Mouse (Mus musculus): ENCODE data around the gene Eif4e1b. TPM values are rescaled to one million over a fixed set of nuclear protein-coding genes. Genes with fewer than 3 reads are reported as not detected.

Gene Eif4e1b
- polyA plus RNA-seq, 1 experiment = 3.1 TPM

DNA sequence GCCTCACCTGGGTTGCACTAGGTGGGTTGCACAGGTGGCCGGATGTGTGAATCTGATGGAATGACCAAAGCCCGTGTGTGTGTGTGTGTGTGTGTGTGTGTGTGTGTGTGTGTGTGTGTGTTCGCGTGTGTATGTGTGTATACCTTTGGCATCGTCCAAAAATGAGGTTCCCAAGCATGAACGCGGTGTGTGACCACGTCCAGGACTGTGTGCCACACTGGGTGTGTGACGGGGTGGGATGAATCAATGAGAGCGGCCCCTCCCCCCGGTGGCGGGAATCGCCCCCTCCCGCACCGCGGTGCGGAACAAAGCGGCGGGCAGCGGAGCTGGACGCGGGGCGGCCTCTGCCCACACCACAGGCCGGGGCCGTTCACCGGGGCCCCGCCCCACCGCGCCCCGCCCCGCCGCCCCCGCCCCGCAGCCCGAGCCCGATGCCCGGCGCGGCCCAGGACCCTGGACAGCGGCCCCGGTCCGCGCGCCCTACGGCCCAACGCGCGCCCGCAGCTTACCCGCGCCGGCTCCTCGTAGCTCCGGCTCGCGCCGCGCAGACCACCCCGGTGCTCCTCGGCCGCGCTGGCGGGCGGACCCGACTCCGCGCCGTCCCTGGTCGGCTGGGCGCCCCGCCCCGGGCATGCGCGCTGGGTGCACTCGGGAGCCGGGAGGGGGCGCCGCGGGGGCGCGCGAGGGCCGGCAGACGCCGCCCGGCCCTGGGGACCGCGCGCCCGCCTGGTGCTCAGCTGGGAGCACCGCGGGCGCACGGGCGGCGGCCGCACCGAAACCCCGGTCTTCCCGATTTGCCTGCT lies 34.5 kb upstream of the Eif4e1b start:
- Histone ChIP-seq H3K27ac (ENCODE audit: control insufficient read depth, insufficient read depth, low read depth, low read length, poor library complexity) (no peak overlapping the region), H3K4me1 (ENCODE audit: control insufficient read depth, insufficient read depth, low read length) (no peaks in the 10 kb centered on the region), H3K4me3 (replicated peaks; ENCODE audit: control insufficient read depth, low read depth, low read length) (no peak overlapping the region)
- WGBS = 4% methylated on average over 98 of the region's 100 CpGs
- TF ChIP-seq CTCF (IDR thresholded peaks at IDR 0.05; ENCODE audit: control insufficient read depth, insufficient read depth, low read length) (no peak), POLR2A (IDR thresholded peaks at IDR 0.05; ENCODE audit: borderline replicate concordance, control insufficient read depth, low read depth, low read length) (no peak)

DNA sequence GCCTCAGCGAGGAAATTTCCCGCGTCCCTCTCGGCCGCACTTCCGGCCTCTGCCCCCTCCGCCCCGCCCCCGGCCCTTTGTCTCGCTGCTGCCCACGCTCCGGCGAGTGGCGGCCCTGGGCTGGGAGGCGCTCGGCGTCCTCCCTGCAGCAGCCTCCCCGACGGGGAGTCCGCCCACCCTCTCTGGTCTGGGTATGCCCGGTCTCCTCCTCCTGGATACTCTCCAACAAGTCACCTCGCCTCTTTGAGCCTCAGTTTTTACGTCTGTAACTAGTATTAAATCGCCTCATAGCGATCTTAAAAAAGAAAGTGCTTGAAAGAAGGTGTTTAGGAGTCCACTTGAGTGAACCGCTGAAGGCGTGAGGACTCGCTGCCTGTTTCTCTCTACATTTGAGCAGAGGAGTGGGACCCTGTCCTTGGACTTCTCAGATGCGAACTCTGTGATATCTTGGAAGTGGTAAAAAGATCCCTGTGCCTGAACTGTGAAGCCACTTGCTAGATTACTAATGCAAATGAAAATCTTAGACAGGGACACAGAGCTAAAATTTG lies 33.9 kb upstream of the Eif4e1b start, which contains the start of gene Gprin1:
Gene Gprin1 (minus strand): TSS at position 11 of the 548 bp plus-strand sequence.
- Histone ChIP-seq H3K27ac (ENCODE audit: control insufficient read depth, insufficient read depth, low read depth, low read length, poor library complexity) (no peak within 1 kb of the TSS), H3K4me1 (ENCODE audit: control insufficient read depth, insufficient read depth, low read length) (no peaks in the 10 kb centered on the region), H3K4me3 (replicated peaks; ENCODE audit: control insufficient read depth, low read depth, low read length) (no peak within 1 kb of the TSS)
- 6% methylated on average over 27 of the region's 29 CpGs for WGBS
- TF ChIP-seq CTCF (IDR thresholded peaks at IDR 0.05; ENCODE audit: control insufficient read depth, insufficient read depth, low read length) (no peak), POLR2A (IDR thresholded peaks at IDR 0.05; ENCODE audit: borderline replicate concordance, control insufficient read depth, low read depth, low read length) (no peak)

DNA sequence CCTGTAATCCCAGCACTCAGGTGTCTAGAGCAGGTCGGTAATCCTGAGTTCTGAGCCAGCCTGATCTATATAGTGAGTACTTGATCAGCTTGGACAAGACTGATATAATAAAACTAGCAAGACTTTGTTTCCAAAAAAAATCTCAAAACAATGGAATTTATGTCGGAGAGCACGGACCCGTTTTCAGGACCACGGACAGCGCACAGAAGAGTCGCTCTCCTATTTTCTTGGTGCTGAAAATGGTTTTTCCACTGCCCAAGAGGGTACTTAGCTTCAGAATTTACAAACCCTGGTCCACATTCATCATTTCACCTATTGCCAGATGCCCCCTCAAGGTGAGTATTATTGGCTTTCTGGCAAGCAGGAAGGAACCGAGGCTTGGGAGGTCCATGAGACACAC lies 33.1 kb upstream of the Eif4e1b start:
- 4% methylated on average over 8 of the region's 8 CpGs for WGBS
- Histone ChIP-seq H3K4me3 (replicated peaks; ENCODE audit: control insufficient read depth, low read depth, low read length) (no peak overlapping the region), H3K27ac (ENCODE audit: control insufficient read depth, insufficient read depth, low read depth, low read length, poor library complexity) (no peak overlapping the region), H3K4me1 (ENCODE audit: control insufficient read depth, insufficient read depth, low read length) (no peaks in the 10 kb centered on the region)
- TF ChIP-seq POLR2A (IDR thresholded peaks at IDR 0.05; ENCODE audit: borderline replicate concordance, control insufficient read depth, low read depth, low read length) = no peak
- no peak for TF ChIP-seq CTCF (IDR thresholded peaks at IDR 0.05; ENCODE audit: control insufficient read depth, insufficient read depth, low read length)

DNA sequence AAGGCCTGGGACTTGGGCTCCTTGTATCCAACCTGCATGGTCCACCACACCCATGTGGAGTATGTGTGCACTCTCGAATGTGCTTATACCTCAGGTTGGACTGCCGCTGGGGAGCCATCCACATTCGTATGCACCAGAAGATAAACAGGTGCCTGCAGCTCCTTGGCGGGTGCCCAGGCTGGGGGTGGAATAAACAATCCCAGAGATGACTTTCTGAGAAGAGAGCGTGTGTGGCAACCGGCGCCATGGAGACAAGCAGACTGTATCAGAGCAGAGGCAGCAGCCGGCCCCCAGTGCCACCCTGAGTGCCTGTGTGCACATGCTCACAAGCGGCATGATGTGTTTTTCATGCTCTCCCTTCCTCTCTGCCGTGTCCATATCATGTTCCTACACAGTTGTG lies 31.1 kb upstream of the Eif4e1b start:
- H3K4me1 ChIP-seq (ENCODE audit: control insufficient read depth, insufficient read depth, low read length) = no peaks in the 10 kb centered on the region
- no peak overlapping the region for H3K27ac ChIP-seq (ENCODE audit: control insufficient read depth, insufficient read depth, low read depth, low read length, poor library complexity)
- TF ChIP-seq CTCF (IDR thresholded peaks at IDR 0.05; ENCODE audit: control insufficient read depth, insufficient read depth, low read length) (no peak), POLR2A (IDR thresholded peaks at IDR 0.05; ENCODE audit: borderline replicate concordance, control insufficient read depth, low read depth, low read length) (no peak)
- WGBS = 66% methylated on average over 10 of the region's 10 CpGs
- no peak overlapping the region for H3K4me3 ChIP-seq (replicated peaks; ENCODE audit: control insufficient read depth, low read depth, low read length)

DNA sequence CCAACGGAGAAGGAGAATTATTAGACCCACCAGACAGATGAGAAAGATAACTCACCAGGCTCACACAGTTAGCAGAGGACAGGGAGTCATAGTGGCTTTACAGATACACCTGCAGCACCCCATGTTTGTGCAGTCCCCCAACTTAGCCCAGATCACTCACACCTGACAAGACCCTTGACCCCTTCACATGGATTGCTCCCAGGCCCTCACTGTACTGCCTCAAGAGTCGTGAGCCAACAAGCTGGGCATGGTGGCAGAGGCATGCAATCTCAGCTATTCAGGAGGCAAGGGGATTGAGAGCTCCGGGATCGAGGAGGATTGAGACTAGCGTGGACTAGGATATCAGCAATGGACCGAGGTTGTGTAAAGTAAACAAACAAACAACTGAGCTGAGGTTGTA lies 30.1 kb upstream of the Eif4e1b start:
- no peaks in the 10 kb centered on the region; the same call in 1 of the 2 replicates for H3K4me1 ChIP-seq (ENCODE audit: control insufficient read depth, insufficient read depth, low read length)
- no peak for TF ChIP-seq POLR2A (IDR thresholded peaks at IDR 0.05; ENCODE audit: borderline replicate concordance, control insufficient read depth, low read depth, low read length)
- TF ChIP-seq CTCF (IDR thresholded peaks at IDR 0.05; ENCODE audit: control insufficient read depth, insufficient read depth, low read length) = no peak
- 56% methylated on average over 6 of the region's 6 CpGs for WGBS
- H3K27ac ChIP-seq (ENCODE audit: control insufficient read depth, insufficient read depth, low read depth, low read length, poor library complexity) = no peak overlapping the region
- no peak overlapping the region for H3K4me3 ChIP-seq (replicated peaks; ENCODE audit: control insufficient read depth, low read depth, low read length)

DNA sequence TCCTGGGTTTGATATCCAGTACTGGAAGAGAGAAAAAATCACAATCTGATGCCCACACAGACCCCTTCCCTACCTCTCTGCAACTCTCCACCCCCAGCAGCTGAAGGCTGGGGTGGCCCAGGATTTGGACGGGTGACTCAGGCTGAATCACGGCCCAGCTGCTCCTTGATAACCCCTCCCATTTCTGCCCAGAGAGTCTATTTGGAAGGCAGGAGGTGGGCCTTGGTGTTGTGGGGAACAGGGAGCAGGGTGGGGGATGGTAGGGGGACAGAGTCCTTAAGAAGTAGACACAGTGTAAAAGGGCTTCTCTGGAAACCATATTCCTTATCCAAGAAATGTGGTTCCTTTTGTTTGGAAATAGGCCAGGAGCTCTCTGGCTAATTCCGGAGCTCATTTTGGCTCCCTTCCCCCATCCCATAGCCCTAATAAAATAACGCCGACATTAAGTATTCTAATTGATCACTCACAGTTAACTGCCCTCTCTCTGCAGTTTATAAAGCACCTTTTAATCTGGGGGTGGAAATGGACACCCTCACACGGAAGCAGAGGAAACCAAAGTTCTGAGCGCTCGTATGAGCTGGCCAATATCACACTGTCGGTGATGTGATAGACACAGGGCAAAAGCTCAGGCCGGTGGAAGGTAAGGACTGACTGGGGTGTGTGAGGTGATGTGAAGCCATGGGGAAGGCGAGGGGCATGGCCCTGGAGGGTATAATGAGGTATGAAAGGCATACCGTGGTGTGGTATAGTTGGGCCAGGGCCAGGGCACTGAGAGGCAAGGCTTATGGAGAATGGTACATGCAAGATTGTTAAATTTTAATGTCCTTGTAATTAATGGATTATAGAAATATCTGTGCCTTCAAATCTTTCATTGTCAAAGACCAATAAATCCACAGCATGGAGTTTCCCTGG lies 29.4 kb upstream of the Eif4e1b start:
- Histone ChIP-seq H3K4me1 (ENCODE audit: control insufficient read depth, insufficient read depth, low read length) (no peaks in the 10 kb centered on the region; the same call in 1 of the 2 replicates), H3K27ac (ENCODE audit: control insufficient read depth, insufficient read depth, low read depth, low read length, poor library complexity) (no peak overlapping the region), H3K4me3 (replicated peaks; ENCODE audit: control insufficient read depth, low read depth, low read length) (no peak overlapping the region)
- 39% methylated on average over 12 of the region's 12 CpGs for WGBS
- TF ChIP-seq CTCF (IDR thresholded peaks at IDR 0.05; ENCODE audit: control insufficient read depth, insufficient read depth, low read length) (no peak), POLR2A (IDR thresholded peaks at IDR 0.05; ENCODE audit: borderline replicate concordance, control insufficient read depth, low read depth, low read length) (no peak)

DNA sequence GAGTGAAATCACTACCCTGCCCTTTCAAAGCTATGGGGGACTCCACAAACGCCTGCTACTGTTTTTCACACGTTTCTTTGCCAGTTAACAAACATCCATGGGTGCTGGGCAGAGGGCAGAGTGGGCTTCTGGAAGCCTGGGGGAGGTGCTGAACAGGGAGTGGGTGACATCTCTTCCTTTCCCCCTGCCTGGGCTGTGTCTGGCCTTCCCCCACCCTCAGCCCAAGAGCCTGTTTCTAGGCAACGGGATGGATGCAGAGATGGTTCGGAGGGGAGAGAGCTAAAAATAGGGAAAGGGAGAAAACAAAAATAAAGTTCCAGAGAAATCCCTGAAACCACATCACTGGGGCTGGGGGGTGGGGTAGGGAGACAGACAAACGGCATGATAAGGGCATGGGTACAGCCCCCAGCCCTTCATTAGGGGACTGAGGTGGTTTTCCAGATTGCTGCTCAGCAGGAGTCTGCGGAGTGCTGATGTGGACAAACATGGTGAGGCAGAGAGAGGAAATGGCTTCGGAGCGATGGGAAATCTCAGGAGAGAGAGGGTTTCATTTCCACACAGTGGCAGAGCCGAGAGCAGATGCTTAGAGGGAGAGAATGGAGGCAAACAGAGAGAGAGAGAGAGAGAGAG lies 28.5 kb upstream of the Eif4e1b start:
- Histone ChIP-seq H3K4me1 (ENCODE audit: control insufficient read depth, insufficient read depth, low read length) (no peaks in the 10 kb centered on the region; the same call in 1 of the 2 replicates), H3K4me3 (replicated peaks; ENCODE audit: control insufficient read depth, low read depth, low read length) (no peak overlapping the region), H3K27ac (ENCODE audit: control insufficient read depth, insufficient read depth, low read depth, low read length, poor library complexity) (no peak overlapping the region)
- no peak for TF ChIP-seq CTCF (IDR thresholded peaks at IDR 0.05; ENCODE audit: control insufficient read depth, insufficient read depth, low read length)
- TF ChIP-seq POLR2A (IDR thresholded peaks at IDR 0.05; ENCODE audit: borderline replicate concordance, control insufficient read depth, low read depth, low read length) = no peak
- WGBS = 30% methylated on average over 9 of the region's 9 CpGs
